Comparison of ENCODE assay signal across 23 mouse cellular contexts in genomic region chr16:21833469-21833868, GRCm38 (mm10). TPM values are rescaled to one million over a fixed set of nuclear protein-coding genes. Genes with fewer than 3 reads are reported as not detected.
DNase-seq lines count a peak whose midpoint lies in the region; ATAC-seq and TF ChIP-seq lines count a peak whose summit lies in the region.
"Had no signal": no experiment of that assay in that cellular context is flagged by ENCODE, and none has a peak within 500 bp of the region (broad histone marks: within the 10 kb centered on the region; RNA-seq: fewer than 3 reads in every experiment).

No protein-coding gene starts in this region.

- 73% methylated on average over 1 of the region's 1 CpGs for WGBS in heart, adult 2 months
- 70% methylated on average over 1 of the region's 1 CpGs for WGBS in liver, postnatal 0 days (ENCODE audit: insufficient replicate concordance)
- 67% methylated on average over 1 of the region's 1 CpGs for WGBS in liver, embryonic 11.5 days

- no peak overlapping the region for H3K4me3 ChIP-seq in heart, adult 2 months
- no peak overlapping the region for H3K4me3 ChIP-seq in liver, postnatal 0 days (ENCODE audit: low read depth, low read length)
- no peak overlapping the region for H3K4me3 ChIP-seq in liver, embryonic 11.5 days (ENCODE audit: low read depth, low read length)
- H3K4me3 ChIP-seq: forebrain, embryonic 13.5 days; heart, embryonic 10.5 days; heart, embryonic 15.5 days; liver, embryonic 13.5 days; megakaryocyte, embryonic 14.5 days; midbrain, embryonic 13.5 days had no signal

- H3K9ac ChIP-seq in heart, adult 2 months (ENCODE audit: low read depth, low read length): no peak overlapping the region
- no peak overlapping the region for H3K9ac ChIP-seq in liver, postnatal 0 days (replicated peaks)
- H3K9ac ChIP-seq in liver, embryonic 11.5 days (ENCODE audit: low read depth, low read length): no peak overlapping the region
- H3K9ac ChIP-seq: forebrain, embryonic 13.5 days; heart, embryonic 15.5 days; liver, embryonic 13.5 days; midbrain, embryonic 13.5 days had no signal

- H3K4me1 ChIP-seq in heart, adult 2 months (ENCODE audit: control insufficient read depth, insufficient read depth, low read length): no peaks in the 10 kb centered on the region; the same call in 1 of the 2 replicates
- no peaks in the 10 kb centered on the region for H3K4me1 ChIP-seq in liver, postnatal 0 days (ENCODE audit: insufficient read depth)
- no peaks in the 10 kb centered on the region for H3K4me1 ChIP-seq in liver, embryonic 11.5 days (replicated peaks; ENCODE audit: control insufficient read depth, insufficient read depth, low read length)
- H3K4me1 ChIP-seq: forebrain, embryonic 13.5 days; heart, embryonic 10.5 days; heart, embryonic 15.5 days; midbrain, embryonic 13.5 days had no signal

- no peaks in the 10 kb centered on the region for H3K9me3 ChIP-seq in liver, postnatal 0 days (ENCODE audit: low read length)
- H3K9me3 ChIP-seq in liver, embryonic 11.5 days (ENCODE audit: control insufficient read depth, low read length): no peaks in the 10 kb centered on the region
- H3K9me3 ChIP-seq: forebrain, embryonic 13.5 days; heart, embryonic 10.5 days; heart, embryonic 15.5 days; liver, embryonic 13.5 days; megakaryocyte, embryonic 14.5 days; midbrain, embryonic 13.5 days had no signal

- TF ChIP-seq POLR2A in heart, adult 2 months (IDR thresholded peaks at IDR 0.05; ENCODE audit: insufficient read depth, low read depth, low read length): no peak

- no peak for ATAC-seq in liver, postnatal 0 days
- no peak for ATAC-seq in liver, embryonic 11.5 days (replicated peaks; ENCODE audit: low FRiP score)
- no peak for ATAC-seq in cerebellum, adult (ENCODE audit: insufficient number of reproducible peaks, low FRiP score, low TSS enrichment)
- ATAC-seq: forebrain, embryonic 13.5 days; hindbrain, embryonic 16.5 days; midbrain, embryonic 13.5 days had no signal

- no peak for TF ChIP-seq EP300 in heart, adult 2 months (IDR thresholded peaks at IDR 0.05; ENCODE audit: insufficient read depth, low read depth, low read length)
- no peak for TF ChIP-seq EP300 in liver, postnatal 0 days (IDR thresholded peaks at IDR 0.05; ENCODE audit: low read depth)

- no peak overlapping the region for H3K27ac ChIP-seq in heart, adult 2 months
- no peak overlapping the region for H3K27ac ChIP-seq in liver, postnatal 0 days (ENCODE audit: low read depth)
- no peak overlapping the region for H3K27ac ChIP-seq in liver, embryonic 11.5 days (ENCODE audit: low read depth, low read length)
- H3K27ac ChIP-seq: forebrain, embryonic 13.5 days; heart, embryonic 10.5 days; heart, embryonic 15.5 days; liver, embryonic 13.5 days; midbrain, embryonic 13.5 days had no signal

- H3K36me3 ChIP-seq in heart, adult 2 months (ENCODE audit: control insufficient read depth, insufficient read depth, low read length): no peaks in the 10 kb centered on the region
- H3K36me3 ChIP-seq in liver, postnatal 0 days (replicated peaks; ENCODE audit: insufficient read depth, low read length): no peaks in the 10 kb centered on the region
- no peaks in the 10 kb centered on the region for H3K36me3 ChIP-seq in liver, embryonic 11.5 days (ENCODE audit: control insufficient read depth, insufficient read depth, low read length)
- H3K36me3 ChIP-seq: heart, embryonic 10.5 days; heart, embryonic 15.5 days; liver, embryonic 13.5 days; midbrain, embryonic 13.5 days had no signal

- H3K4me2 ChIP-seq in liver, postnatal 0 days (ENCODE audit: low read depth, low read length): no peak overlapping the region
- H3K4me2 ChIP-seq in liver, embryonic 11.5 days: no peak overlapping the region
- H3K4me2 ChIP-seq: forebrain, embryonic 13.5 days; heart, embryonic 15.5 days; liver, embryonic 13.5 days; midbrain, embryonic 13.5 days had no signal

- H3K79me2 ChIP-seq in heart, adult 2 months (replicated peaks; ENCODE audit: control insufficient read depth, insufficient read depth, low read length): no peaks in the 10 kb centered on the region

- no peaks in the 10 kb centered on the region for H3K27me3 ChIP-seq in heart, adult 2 months (ENCODE audit: control insufficient read depth, insufficient read depth, low read length)
- H3K27me3 ChIP-seq in liver, postnatal 0 days (ENCODE audit: insufficient read depth, low read length): no peaks in the 10 kb centered on the region
- no peaks in the 10 kb centered on the region for H3K27me3 ChIP-seq in liver, embryonic 11.5 days (replicated peaks; ENCODE audit: control insufficient read depth, insufficient read depth, low read length)
- H3K27me3 ChIP-seq: forebrain, embryonic 13.5 days; heart, embryonic 15.5 days; liver, embryonic 13.5 days; midbrain, embryonic 13.5 days had no signal

- no peak for DNase-seq in heart, adult 2 months
- DNase-seq in heart, adult 9 months (ENCODE audit: low spot score in 2 of 2): no peak
- DNase-seq in liver, postnatal 0 days: no peak
- no peak for DNase-seq in liver, embryonic 11.5 days (ENCODE audit: low spot score)
- peak; percentile 50 for DNase-seq in retina, embryonic 14.5 days (ENCODE audit: low spot score)
- DNase-seq in retina, postnatal 1 day: no peak
- peak; percentile 17 for DNase-seq in NIH3T3 (ENCODE audit: low read depth)
- DNase-seq: adrenal gland, adult 8-10 months; cerebellum, adult 8-10 months; cerebellum, postnatal 25 days; layer of hippocampus, postnatal 36 days; left cerebral cortex, postnatal 4 days; liver, embryonic 13.5 days; lung, adult 2 months; lung, postnatal 4 days; thymus, postnatal 25 days had no signal

- intact Hi-C loops in heart, adult 2 months (cut with DNase I): no loop called here

- 0 out of 2 replicates have a peak, but pooled peaks have one; percentile 14 for TF ChIP-seq CTCF in heart, adult 2 months (IDR thresholded peaks at IDR 0.05)
- TF ChIP-seq CTCF in liver, postnatal 0 days (IDR thresholded peaks at IDR 0.05; ENCODE audit: low read depth): peak; percentile 39

RNA-seq across cellular contexts. Expression of gene Map3k13, which starts 39.3 kb away (rescaled TPM):
- total RNA-seq in heart, adult 2 months (2021): under 1 TPM; 0.96 to 0.97 TPM
- 0.62 and 1.1 TPM in 2 replicates for polyA plus RNA-seq in heart, adult 2 months (2012; rRNA removed)
- 0.97 and 1.2 TPM in 2 replicates for polyA plus RNA-seq in liver, postnatal 0 days (2015; fragmentation: Nextera tagmentation; extraction: Ambion mirVana)
- 0.55 and 0.59 TPM in 2 replicates for polyA plus RNA-seq in liver, embryonic 11.5 days (2014; fragmentation: Nextera tagmentation; extraction: Ambion mirVana)

RNA-seq across cellular contexts. Expression of gene Ehhadh, which starts 45.9 kb away (rescaled TPM):
- 10 to 100 TPM; 13.6 to 16.9 TPM for total RNA-seq in heart, adult 2 months (2021)
- 6.6 and 10.7 TPM in 2 replicates for polyA plus RNA-seq in heart, adult 2 months (2012; rRNA removed)
- 176 and 215 TPM in 2 replicates for polyA plus RNA-seq in liver, postnatal 0 days (2015; fragmentation: Nextera tagmentation; extraction: Ambion mirVana)
- 5.3 and 6.7 TPM in 2 replicates for polyA plus RNA-seq in liver, embryonic 11.5 days (2014; fragmentation: Nextera tagmentation; extraction: Ambion mirVana)

Comparison
In these comparisons a context has a peak if more than half of its experiments do, and no peak if none do; other contexts are left out.
1. DNase-seq: peak in retina, embryonic 14.5 days (single experiment) and NIH3T3 (single experiment); none in heart, adult 2 months (0 of 2), heart, adult 9 months (0 of 2), liver, postnatal 0 days (single experiment), liver, embryonic 11.5 days (single experiment) and retina, postnatal 1 day (single experiment).
2. RNA of gene Ehhadh, which starts 45.9 kb away (polyA plus RNA-seq): 176 to 215 TPM in liver, postnatal 0 days; 6.6 to 10.7 TPM in heart, adult 2 months and 5.3 to 6.7 TPM in liver, embryonic 11.5 days; every median in the first group is over 10 times any median in the second.